Mouse (Mus musculus): Measurements from ENCODE around the gene Ssbp3. TPM values are rescaled to one million over a fixed set of nuclear protein-coding genes. Genes with fewer than 3 reads are reported as not detected.

Ssbp3 gene
- total RNA-seq, 2 experiments from 2014 or later, result 109 to 115 TPM

- intact Hi-C loops (cut with DNase I), result no loop called here
- DNase-seq (ENCODE audit: low spot score in 2 of 2), result no peak
Measured at GRCm38 (mm10) chr4:107001916-107002488, 91.5 kb downstream of the Ssbp3 start.

DNA sequence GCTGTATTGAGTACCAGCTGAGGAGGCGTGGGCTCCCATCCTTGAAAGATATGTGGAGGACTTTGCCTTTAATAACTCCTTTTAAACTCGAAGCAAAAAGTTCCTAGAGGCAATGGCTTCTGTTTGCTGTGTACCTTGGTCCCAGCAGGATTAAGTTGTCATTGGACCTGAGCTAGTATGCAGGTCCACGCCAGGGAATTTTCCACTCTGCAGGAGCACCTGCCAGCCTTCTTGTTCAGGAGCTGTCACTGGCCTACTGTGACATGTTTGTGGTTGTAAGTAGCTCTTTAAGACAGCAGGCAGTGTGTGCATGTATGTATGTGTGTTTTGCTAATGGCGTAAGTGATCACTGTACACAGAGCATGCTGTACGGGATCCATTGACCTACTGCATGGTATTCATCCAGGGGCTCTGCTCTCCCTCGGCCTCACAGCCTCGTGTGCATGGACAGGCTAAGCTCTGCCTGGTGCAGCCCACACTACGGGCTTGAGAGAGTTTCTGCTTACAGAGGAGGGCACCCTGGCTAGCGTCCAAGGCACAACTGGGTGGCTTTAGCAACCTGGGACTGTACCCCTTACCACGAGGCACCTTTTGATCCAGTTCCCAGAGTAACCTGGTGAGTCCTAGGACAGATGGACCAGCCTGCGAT is 92.1 kb downstream of the Ssbp3 start:
- no peak for DNase-seq (ENCODE audit: low spot score in 2 of 2)
- intact Hi-C loops (cut with DNase I), result no loop called here

GRCm38 (mm10) chr4:107003199-107003598 is 92.7 kb downstream of the Ssbp3 start:
- DNase-seq (ENCODE audit: low spot score in 2 of 2), result no peak
- intact Hi-C loops (cut with DNase I), result no loop called here

- DNase-seq (ENCODE audit: low spot score in 2 of 2), result no peak
- intact Hi-C loops (cut with DNase I), result no loop called here
Measured at GRCm38 (mm10) chr4:107003786-107004185, 93.3 kb downstream of the Ssbp3 start.

GRCm38 (mm10) chr4:107004346-107004745 is 93.8 kb downstream of the Ssbp3 start:
- no peak for DNase-seq (ENCODE audit: low spot score in 2 of 2)
- intact Hi-C loops (cut with DNase I), result no loop called here

- no peak for DNase-seq (ENCODE audit: low spot score in 2 of 2)
- intact Hi-C loops (cut with DNase I), result no loop called here
Measured at GRCm38 (mm10) chr4:107005166-107005565, 94.7 kb downstream of the Ssbp3 start.

DNA sequence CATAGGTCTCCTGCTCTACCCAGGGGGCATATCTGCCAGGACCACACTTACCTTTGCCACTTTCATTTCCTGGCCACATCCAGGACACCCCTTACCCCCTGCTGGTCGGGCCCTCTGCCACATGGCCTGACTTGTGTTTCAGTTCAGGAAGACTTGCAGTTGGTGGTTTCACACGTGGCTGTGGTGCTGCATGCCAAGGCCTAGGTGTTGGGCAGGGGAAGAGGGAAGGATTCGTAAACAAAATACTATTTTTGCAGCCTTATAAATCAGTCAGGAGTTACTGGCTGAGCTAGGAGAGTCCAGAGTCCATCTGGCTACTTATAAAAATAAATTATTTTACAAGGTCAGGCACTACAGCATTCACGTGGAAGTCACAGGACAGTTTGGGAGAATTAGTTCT is 95.7 kb downstream of the Ssbp3 start:
- intact Hi-C loops (cut with DNase I), result no loop called here

GRCm38 (mm10) chr4:107006807-107007206 is 96.3 kb downstream of the Ssbp3 start:
- intact Hi-C loops (cut with DNase I), result no loop called here
- DNase-seq (ENCODE audit: low spot score in 2 of 2), result no peak

More for the DNA sequence above, 95.7 kb downstream of the Ssbp3 start:
- DNase-seq (ENCODE audit: low spot score in 2 of 2), result no peak

GRCm38 (mm10) chr4:107007359-107007758 is 96.9 kb downstream of the Ssbp3 start:
- intact Hi-C loops (cut with DNase I), result no loop called here
- DNase-seq (ENCODE audit: low spot score in 2 of 2), result no peak

- intact Hi-C loops (cut with DNase I), result no loop called here
Measured at GRCm38 (mm10) chr4:107008161-107008560, 97.7 kb downstream of the Ssbp3 start.

GRCm38 (mm10) chr4:107009548-107009947 is 99.0 kb downstream of the Ssbp3 start:
- intact Hi-C loops (cut with DNase I), result no loop called here
- DNase-seq (ENCODE audit: low spot score in 2 of 2), result no peak

More at GRCm38 (mm10) chr4:107008161-107008560, 97.7 kb downstream of the Ssbp3 start:
- DNase-seq (ENCODE audit: low spot score in 2 of 2), result no peak

DNA sequence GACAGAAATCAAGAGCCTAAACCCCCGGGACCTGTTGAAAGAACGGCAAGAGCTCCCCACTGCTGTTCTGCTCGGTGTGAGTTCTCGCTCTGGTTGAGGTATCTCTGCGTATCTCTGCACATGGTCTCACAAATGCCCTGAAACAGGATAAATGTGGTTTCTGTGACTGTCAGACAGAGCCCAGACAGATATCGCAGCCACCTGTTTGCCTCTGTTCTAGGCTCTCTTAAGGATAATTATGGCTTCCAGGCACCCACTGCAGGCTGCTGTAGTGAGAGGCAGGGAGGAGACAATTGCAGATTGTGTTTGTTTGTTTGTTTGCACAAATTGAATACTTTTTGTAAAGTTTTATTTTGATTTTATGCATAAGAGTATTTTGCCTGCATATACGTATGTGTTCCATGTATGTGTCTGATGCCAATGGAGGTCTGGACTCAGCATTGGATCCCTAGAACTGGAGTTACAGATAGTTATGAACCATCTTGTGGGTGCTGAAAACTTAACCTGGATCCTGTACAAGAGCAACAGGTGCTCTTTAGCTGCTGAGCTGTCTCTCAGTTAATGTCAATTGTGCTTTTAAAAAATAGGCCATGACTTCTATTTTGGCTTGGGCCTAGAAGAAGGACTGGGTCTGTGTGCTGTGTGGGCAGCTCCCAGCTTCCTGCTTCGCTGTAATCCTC is 101.0 kb downstream of the Ssbp3 start:
- DNase-seq (ENCODE audit: low spot score in 2 of 2), result no peak
- intact Hi-C loops (cut with DNase I), result no loop called here

- DNase-seq (ENCODE audit: low spot score in 2 of 2), result no peak
Measured at GRCm38 (mm10) chr4:107012005-107012478, 101.5 kb downstream of the Ssbp3 start.

GRCm38 (mm10) chr4:107012574-107012973 is 102.1 kb downstream of the Ssbp3 start:
- intact Hi-C loops (cut with DNase I), result no loop called here
- no peak for DNase-seq (ENCODE audit: low spot score in 2 of 2)

More at GRCm38 (mm10) chr4:107012005-107012478, 101.5 kb downstream of the Ssbp3 start:
- intact Hi-C loops (cut with DNase I), result no loop called here

- intact Hi-C loops (cut with DNase I), result no loop called here
- no peak for DNase-seq (ENCODE audit: low spot score in 2 of 2)
Measured at GRCm38 (mm10) chr4:107013119-107013816, 102.8 kb downstream of the Ssbp3 start.

GRCm38 (mm10) chr4:107013817-107014260 is 103.3 kb downstream of the Ssbp3 start:
- DNase-seq (ENCODE audit: low spot score in 2 of 2), result no peak
- intact Hi-C loops (cut with DNase I), result no loop called here

DNA sequence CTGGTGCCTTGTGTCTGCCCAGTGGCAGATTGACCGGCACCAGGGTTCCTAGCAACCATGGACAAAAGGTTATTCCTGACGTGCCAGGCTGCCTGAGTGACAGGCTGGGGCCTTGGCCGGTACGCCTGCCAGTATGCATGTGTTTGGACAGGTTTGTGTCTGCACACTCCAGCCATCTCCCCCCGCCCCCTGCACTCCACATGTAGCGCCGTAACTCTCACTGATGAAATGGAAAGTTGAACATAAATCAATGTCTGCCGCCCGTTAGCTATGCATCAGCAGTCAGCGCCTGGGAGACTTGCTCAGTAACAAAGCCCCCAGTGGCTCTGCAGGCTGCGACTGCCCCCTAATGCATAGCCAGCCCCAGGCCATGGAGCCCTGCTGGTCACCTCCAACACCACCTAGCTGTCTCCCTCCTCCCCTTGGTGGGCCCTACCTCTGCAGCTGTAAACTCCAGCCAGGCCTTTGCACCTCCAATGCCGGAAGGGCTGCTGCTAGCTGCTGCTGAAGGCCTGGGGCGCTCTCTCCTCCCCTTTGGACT is 105.5 kb downstream of the Ssbp3 start:
- no peak for DNase-seq (ENCODE audit: low spot score in 2 of 2)
- intact Hi-C loops (cut with DNase I), result no loop called here

DNA sequence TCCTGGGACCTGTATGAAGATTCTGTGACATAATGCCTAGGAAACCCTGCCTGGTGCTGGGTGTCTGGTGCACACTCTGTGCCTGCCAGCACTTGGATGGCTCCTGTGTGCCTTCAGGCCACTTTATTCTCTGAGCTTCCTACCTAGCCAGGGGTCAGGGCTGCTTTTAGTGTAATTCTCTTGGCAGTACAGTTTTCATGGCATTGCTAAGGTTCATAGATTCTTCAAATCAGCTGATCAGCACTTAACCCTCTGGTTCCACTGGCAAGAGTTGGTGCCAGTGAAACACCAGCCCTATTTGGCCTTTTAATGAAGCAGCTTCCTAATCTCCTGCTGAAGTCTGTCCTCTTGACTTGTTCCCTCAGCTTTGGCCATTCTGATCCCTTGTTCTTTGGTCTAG is 106.8 kb downstream of the Ssbp3 start:
- intact Hi-C loops (cut with DNase I), result no loop called here
- DNase-seq (ENCODE audit: low spot score in 2 of 2), result no peak

- no peak for DNase-seq (ENCODE audit: low spot score in 2 of 2)
- intact Hi-C loops (cut with DNase I), result no loop called here
Measured at GRCm38 (mm10) chr4:107018521-107018920, 108.0 kb downstream of the Ssbp3 start.

GRCm38 (mm10) chr4:107019027-107019426 is 108.5 kb downstream of the Ssbp3 start:
- intact Hi-C loops (cut with DNase I), result no loop called here
- DNase-seq (ENCODE audit: low spot score in 2 of 2), result peak; percentile 57 to 63

All from left cerebral cortex, postnatal 14 days (tissue).